Comparison of ENCODE assay signal across 13 mouse cellular contexts in genomic region chr10:127581291-127581690, GRCm38 (mm10). TPM values are rescaled to one million over a fixed set of nuclear protein-coding genes. Genes with fewer than 3 reads are reported as not detected.
"Had no signal": no experiment of that assay in that cellular context is flagged by ENCODE, and none has a peak within 500 bp of the region (broad histone marks: within the 10 kb centered on the region; RNA-seq: fewer than 3 reads in every experiment).

No protein-coding gene starts in this region.

- DNase-seq: gastrocnemius, adult 2 months; gastrocnemius, postnatal 10 days; gastrocnemius, postnatal 25 days; heart, adult 18-20 months; heart, postnatal 10 days; heart, postnatal 4 days; kidney, adult 18-20 months; kidney, adult 8-10 months; kidney, postnatal 10 days; kidney, postnatal 25 days; left cerebral cortex, postnatal 4 days had no signal

RNA-seq across cellular contexts. Expression of gene Nxph4, which starts 46.9 kb away (rescaled TPM):
- total RNA-seq: granulocyte monocyte progenitor cell, adult 5-6 weeks; liver, adult 2 months had no signal
